Mouse (Mus musculus): ENCODE data around the gene Kirrel.

The Kirrel gene

DNA sequence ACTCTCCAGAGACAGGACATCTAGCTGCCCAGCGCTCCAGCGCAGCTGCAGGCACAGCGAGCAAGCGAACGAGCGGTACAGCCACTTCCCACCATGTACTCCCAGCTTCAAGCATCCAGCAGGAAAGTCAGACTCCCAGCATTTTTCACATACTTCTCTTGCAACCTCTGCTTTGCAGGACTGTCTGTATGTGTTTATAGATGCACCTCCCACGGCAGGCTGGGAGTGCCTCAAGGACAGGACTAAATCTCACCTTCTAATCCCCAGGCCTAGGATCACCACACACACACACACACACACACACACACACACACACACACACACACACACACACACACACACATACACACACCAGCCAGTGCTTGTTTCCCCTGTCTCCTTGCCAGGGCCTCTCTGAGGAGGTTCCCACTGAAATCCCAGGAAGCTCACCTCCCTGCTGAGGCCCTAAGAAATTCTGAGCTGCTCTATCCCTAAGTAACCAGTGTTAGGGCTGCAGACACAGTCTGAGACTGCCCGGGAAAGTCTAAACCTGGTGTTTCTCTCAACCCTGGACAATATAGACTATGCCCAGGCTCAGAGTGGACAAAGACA, 9.2 kb downstream of the Kirrel start:
- DNase-seq = no peak

DNA sequence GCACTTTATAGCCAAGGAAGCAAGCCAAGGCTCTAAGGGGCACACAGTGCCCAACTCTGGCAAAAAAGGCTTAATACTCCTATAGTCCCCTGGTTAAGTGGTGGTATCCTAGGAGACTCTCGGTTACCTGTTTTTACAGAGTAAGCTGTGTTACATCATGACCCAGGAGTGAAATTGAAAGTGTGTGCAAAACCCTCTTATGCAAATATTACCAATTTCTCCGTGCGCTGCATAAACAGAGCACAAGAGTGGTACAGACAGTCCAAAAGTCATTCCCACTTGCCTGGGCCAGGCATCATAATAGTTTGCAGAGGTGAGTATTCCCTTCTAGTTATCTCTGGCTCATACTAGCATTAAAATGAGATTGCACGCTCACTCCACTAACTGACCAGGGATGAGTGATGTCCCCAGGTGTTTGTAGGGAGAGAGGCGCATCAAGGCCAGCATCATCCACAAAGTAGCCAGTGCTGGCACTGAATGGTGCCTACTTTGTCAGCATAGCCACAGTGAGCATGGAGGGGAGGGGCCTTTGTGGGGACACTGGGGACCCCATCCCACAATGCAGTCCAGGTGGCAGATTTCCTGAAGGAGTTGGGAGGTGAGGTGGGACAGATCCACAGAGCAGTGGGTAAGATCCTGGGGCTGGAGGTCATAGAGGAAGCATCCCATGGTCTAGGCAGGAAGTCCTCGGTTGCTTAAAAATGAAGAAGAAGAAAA, 10.3 kb downstream of the Kirrel start:
- DNase-seq = no peak

DNA sequence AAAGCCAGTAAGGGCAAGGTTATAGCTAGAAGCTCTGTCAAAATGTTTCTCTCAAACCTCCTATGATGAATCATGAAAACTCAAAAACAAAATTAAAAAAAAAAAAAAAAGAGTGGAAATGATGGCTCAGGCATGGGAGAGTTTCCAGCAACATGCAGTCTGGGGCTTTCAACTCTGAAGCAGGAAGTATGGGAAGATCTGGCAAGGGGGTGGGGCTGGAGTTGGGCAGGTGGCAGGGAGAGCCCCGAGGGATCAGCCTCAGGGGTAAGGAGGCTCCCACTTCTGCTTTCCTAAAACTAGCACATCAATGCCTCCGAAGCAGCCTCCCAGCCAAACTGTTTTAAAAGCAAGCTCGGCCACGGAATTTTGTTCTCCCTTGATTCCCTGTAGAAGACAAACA, 11.4 kb downstream of the Kirrel start:
- DNase-seq = no peak

DNA sequence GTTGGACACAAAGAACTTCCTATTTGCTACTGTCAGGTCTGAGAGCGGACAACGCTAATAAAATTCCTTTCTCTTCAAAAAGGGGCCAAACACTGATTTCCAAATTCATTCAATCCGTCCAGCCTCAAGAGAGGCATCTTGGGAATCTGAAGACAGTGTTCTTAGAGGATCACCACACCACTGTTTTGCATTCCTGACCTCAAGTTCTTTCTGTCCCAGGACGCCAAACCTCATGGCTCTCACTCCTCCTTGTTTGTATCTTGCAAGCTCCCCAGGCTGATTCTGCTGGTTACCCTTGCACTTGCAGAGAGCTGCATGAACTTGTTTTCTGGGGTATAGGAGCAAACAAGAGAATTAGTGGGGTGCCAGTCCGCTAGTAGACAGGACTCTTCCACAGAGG, 12.2 kb downstream of the Kirrel start:
- DNase-seq = no peak

DNA sequence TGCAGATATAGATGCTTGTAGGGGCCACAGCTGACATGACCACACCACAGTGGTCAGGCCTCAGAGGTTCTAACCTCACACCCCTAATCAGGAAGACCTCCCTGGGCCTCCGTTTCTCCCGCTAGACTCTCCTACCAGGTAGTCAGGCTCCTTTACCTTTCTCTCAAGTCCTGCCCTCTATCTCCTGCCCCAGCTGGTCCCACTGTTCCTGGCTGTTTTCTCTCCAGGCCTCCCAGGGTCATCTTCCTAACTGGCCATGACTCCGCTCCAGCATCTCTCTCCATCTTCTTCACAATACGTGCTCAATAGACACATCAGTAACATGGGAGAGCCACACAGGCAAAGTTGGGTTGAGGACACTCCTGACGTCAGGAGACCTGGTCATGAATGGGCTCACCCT, 12.9 kb downstream of the Kirrel start:
- no peak for DNase-seq

DNA sequence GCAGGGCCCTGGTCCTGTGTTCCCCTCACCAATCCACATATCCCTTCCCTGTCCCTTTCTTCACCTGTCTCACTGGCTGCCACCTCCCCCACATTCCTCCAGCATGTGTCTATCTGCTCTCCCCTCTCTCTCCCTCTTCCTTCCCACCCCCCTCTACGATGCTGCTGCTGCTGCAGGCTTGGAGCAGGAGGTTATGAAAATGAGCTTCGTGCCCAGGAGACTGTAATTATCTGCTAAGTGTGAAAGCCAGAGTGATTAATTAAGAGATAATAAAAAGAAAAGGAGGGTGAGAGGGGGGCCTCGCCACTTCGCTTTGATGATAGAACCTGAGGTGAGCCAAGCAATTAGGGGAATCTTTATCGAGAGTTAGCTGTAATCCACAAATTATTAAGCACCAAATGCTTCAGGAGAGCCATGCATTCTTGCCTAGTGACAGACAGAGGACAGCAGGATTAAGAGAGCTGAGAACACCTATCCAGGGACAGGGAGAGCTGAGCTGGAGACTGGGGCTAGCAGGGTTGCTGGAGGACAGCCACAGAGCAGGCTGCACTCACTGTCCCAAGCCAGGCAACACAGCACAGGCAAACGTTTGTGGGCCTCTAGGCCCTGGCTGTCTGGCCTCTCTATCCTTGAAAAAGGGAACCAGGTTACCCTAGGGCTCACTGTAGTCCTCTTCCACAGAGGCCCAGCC, 13.6 kb downstream of the Kirrel start:
- DNase-seq = no peak

DNA sequence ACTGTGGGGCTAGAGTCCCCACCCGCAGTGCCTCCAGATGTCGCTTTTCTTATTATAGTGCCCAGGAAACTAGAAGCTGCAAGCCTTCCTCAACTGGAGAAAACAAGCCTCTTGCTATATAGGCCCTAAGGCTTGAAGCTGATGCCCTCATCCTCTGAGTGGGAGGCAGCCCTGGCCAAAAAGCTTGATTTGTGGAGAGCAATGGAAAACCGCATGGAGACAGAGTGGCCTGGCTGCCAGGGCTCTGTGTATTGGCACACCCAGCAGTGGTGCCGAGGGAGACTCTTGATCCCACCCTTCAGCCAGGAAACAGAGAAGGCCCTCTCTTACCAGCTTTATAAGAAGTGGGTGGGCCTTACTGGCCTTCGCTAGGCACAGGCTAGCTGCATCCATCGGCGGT, 15.4 kb downstream of the Kirrel start:
- no peak for DNase-seq

DNA sequence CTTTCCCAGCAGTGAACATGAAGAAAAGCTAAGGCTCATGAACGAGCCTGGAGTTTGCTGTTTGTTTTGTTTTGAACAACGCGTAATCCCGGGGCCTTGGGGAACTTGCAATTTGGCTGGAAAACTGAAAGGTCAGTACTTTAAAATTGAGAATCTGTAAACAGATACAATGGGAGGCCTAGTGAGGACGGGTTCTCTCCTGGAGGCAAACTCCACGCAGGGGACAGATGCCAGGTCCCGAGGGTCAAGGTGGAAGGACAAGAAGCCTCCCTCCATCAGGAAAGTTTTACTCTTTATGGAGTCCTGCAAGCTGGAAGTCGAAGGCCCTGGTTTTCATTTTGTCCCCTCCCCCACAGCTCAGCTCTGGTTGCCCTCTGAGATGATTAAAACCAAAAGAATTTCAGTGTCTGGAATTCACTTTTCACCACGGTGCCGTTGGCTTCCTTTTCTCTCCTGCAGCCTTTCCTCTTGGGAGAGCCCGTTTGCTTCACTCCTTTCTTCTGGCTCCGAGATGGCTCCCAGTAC, 16.7 kb downstream of the Kirrel start:
- no peak for DNase-seq

DNA sequence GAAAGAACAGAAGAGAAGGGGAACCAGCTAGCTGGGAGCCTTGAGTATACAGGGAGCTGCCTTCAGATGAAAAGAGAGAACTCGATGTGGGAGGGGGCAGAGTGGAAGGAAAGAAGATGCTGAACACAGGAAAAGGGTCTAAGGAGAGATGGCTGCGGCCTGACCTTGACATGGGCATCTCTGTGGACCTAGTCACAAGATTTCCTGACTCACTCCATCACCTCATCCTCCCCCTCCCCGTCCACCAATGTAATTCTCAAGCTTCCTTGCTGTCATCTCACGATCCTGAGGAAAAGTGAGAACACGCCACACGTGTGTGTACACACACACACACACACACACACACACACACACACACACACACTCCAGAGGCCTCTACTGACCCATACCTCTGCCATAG, 17.2 kb downstream of the Kirrel start:
- no peak for DNase-seq

DNA sequence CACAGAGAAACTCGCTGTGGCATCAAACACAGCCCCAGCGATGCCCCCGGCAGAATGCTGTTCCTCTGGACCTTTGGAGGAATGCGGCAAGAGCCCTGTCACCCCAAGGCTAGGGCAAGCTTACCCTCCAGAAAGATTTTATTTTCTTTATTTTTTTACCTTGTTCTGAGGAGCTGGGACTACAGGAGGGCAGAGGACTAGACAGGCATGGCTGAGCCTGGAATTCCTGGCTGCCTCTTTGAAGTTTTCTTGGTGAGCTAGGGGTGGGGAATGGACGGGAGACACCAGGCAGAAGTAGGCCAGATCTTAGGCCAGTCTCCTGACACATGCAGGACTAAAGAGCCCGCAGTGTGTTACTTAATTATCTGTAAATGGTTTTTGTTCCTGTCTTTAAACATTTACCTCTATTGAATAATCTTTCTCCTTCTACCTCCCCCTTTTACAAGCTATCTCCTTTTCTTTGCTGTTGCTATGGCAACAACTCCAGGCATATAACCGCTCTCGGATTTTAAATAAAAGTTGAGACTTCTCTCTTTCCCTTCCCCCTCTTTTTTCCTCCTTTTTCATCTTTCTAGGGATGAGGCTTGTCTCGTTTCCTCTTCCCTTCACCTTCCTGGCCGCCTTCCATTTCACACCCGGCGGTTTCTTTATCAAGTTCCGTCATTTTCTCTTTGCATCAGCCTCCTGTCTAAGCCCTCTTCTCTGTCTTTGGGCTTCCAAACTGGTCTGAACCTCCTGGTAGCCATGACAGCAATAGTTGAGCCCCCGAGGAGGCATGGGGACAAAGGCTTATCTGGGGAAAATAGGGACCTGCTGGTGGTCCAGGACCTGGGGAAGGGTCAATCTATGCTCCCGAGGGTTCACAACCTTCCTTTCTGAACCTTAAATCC, 19.9 kb downstream of the Kirrel start:
- DNase-seq = no peak

DNA sequence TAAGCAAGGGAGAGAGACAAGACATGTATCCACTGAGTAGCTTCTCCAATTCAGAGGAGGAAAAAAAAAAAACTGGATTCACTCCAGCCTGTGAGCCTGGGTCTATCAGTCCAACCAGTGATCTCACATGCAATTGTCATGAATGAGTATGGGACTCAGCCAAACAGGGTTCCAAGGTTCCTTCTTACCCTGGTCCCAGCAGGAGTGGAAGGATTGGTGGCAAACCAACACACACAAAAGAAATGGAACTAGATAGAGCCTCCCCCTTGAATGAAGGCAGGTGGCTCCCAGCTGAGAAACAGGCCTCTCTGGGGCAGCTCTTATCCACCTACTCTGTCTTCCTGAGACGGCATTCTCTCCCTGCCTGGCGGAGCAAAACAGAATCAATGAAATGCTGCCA, 21.5 kb downstream of the Kirrel start:
- DNase-seq = no peak

DNA sequence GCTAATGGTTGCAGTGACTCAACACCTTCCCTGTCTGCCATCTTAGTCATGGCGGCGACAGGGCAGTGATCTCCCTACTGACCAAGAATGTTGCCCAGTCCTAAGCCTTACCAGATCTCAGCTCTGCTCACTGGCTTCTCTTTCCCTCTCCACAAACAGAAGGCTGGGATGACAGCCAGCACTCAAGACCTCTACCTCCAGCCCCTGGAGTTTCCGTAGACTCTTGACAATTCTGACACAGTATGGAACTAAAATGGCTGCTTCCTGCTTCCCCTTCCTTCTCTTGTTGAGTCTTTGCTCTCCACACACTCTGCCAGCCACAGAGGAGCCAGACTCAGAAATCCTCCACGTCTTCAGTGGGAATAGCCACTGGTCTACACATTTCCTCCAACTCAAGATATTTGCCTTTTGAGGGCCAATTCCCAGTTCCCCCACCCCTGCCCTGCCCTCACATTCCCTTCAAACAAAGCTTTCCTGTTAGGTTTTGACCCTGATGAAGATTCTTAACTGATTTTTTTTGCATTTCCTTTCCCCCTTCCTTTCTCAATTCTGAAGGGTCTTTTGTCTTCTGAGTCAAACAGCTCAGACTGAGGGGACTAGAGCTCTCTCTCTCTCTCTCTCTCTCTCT, 22.3 kb downstream of the Kirrel start:
- no peak for DNase-seq

DNA sequence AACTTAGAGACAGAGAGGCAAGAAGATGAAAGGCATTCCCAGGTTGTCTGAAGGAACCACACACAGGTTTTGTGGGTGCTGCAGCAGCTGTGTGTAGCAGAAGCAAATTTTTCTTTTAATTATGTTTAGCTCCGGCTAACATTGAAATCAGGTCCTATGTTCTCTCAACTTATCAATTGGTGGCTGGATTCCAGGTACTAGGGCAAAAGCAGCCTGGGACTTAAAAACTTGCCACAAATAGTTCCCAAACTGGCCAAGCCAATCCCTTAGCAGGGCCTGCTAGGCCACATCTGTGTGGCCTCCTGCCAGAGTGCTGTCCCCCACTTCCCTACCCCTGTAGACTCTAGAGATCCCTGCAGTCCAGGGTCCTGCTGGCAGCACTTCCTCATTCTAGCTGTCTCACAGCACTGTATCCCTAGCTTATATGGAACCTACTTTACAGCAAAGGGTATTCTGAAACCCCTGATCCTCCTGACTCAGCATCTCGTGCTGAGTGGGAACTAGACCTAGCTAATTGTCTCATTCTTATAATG, 23.2 kb downstream of the Kirrel start:
- no peak for DNase-seq

DNA sequence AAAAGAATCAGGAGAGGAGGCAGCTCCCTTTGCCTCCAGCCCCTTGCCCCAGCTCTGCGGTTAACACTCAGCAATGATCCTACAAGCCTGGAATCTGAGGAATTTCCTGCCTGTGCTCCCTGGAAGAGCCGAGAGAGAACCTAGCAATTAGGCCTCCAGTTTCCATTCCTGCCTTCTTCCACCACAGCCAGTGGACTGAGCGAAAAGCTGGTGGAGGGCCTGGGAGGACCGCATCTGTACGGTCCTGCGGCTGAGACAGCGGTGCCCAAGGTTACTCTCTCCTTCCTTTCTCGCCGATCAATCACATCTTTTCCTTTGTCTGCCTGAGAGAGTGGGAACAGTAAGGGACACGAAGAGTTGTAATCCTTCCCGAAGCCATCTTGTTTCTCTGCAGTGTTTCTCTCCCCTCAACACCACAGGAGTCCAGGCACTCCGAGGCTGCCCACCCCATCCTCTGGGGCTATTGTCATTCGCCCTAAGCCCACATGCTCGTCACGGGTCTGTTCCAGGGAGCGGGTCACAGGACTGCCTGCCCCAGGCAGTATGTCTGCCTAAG, 23.8 kb downstream of the Kirrel start:
- no peak for DNase-seq

DNA sequence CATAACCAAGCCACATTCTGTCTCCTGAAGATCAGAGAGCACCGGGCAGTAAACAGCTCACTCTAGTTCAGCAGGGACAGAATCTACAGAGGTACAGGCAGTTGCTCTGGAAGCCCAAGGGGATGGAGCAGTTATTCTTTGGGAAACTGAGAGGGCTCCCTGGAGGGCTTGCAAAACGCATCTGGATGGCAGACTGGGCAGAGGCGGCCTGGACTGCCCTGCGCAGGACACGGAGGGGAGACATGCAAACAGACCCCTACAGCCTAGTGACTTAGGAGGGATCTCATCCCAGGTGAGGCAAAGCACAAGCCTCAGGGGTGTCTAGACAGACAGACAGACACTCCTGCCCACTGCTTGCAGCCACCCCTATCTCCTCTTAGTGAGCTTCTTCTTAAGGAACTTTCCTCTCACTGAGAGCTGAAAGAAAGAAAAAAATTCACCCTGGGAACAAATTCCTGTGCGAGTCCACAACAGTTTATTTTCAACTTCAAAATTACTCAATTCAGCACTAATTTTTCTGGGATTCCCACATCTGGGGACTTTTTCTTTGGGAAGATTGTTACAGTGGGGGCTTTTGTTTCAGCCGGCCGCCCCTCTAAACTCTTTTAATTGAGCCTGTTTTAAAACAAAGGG, 24.4 kb downstream of the Kirrel start:
- DNase-seq = no peak

DNA sequence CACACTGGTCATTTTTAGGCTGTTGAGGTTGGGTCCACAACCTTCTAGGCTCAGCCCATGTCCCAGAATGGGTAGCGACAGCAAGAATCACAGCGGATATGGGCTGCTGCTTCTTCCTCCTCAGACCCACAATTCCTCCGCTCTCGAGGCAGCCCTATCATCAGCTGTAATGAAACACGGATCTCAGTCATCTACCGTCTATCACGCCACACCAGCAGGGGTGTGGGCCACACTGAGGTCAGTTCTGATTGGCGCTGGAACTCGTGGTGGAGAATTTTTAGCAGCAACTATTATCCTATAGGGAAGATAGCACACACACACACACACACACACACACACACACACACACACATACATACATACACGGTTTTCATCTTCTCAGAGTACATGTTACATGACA, 25.1 kb downstream of the Kirrel start:
- no peak for DNase-seq

DNA sequence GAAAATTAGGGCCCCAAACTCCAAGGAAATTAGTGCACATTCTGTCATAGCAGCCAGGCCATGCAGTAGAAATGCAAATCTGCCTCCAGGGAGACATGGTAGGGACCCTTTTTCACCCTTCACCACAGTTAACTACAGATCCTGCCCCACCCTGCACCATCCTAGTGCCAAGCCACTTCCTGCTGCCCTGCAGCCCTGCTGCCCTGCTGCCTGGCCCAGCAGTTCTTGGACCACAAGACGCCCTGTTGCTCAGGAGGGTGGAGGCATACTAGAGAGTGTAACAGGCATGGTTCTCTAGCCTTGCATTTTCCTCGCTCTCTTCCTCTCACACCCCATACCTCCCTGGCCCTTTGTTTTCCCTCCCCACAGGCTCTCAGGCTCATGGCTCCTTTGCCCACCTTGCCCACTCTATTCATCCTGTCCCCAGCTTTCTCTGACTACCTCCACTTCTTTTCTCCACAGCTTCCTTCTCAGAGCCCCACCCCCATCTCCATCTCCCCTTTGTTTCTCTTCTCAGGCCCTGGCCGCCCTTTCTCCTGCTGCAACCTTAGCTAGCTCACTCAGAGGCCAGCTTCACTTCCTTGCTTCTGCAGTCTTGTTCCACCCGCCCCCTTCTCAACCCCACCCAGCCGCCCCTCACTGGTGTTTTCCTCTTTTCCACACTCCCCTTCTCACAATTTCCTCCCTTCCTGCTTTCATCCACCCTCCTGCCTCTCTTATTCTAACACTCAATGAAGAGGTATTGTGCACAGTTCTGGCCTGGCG, 29.9 kb downstream of the Kirrel start:
- no peak for DNase-seq

DNA sequence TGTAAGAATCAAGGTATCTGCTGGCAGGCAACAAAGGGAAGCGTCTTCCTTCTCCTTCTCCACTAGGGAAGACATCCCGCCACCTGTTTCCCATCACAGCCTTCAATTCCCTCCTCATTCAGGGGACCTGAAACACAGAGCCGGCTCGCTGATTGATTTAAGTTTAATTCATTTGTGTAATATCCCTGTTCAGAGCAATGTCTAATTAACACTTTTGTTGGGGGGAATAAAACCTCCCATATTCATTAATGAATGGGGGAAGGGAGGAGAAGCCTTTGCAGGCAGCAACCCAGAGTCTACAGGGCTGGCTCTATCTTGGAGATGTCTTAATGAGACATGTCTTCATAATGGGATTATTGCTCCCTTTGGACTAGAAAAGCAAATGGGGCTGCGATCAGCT, 34.3 kb downstream of the Kirrel start:
- no peak for DNase-seq

DNA sequence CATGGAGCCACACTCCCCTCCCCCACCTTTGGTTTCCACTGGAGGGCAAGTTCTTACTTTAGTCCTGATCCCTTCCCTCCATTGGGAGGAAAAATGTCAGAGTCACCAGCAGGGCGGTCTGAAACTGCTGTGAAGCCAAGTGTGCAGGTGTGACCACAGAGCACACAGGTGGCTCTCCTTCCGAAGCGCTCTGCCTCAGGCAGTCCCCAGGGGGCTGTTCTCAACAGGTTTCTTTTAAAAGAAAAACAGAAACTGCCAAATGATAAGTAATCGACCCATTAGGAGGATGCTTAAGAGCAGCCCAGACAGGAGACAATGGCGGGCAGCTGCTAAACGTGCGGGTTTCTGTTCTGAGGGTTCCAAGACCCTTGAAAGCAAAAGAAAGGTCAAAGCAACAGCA, 37.8 kb downstream of the Kirrel start:
- peak; percentile 8 to 35 for DNase-seq

DNA sequence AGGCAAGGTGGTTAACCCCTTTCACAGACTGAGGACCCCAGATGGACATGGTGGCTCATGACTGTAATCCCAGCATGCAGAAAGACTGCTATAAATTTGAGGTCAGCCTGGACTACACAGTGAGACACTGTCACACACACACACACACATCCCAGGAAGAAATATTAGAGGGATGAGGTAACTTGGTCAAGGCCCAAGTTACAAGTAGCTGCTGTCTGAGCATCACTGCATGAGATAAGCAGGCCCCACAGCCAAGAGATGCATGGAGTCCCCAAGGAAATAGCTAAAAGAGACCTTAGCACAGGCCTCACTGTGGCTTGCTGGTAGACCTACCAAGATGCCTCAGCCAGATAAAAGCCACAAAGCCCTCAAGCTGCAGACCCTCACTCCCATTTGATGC, 39.6 kb downstream of the Kirrel start:
- no peak for DNase-seq

Data from thymus, adult 18-20 months (tissue).